Mouse (Mus musculus): Measurements from ENCODE around the gene Ints11. TPM values are rescaled to one million over a fixed set of nuclear protein-coding genes. Genes with fewer than 3 reads are reported as not detected.

Ints11 gene
- polyA plus RNA-seq, 1 experiment from 2014 or later = 27.3 TPM

- WGBS = 88% methylated on average over 7 of the region's 7 CpGs
- Histone ChIP-seq H3K36me3 (peaks cover 36% of the 10 kb centered on the region), H3K9ac (0 out of 2 replicates have a peak overlapping the region, but pooled peaks have one; percentile 28), H3K27me3 (no peaks in the 10 kb centered on the region), H3K4me3 (no peak overlapping the region), H3K4me2 (no peak overlapping the region), H3K4me1 (replicated peaks) (peaks cover 13% of the 10 kb centered on the region), H3K9me3 (replicated peaks) (no peaks in the 10 kb centered on the region), H3K27ac (no peak overlapping the region)
- ATAC-seq (replicated peaks; ENCODE audit: insufficient number of reproducible peaks, insufficient read depth, low FRiP score, low read depth) = no peak
Measured at GRCm38 (mm10) chr4:155871404-155871803, 2.1 kb downstream of the Ints11 start.

GRCm38 (mm10) chr4:155883587-155883986, 14.2 kb downstream of the Ints11 start:
- ATAC-seq (replicated peaks; ENCODE audit: insufficient number of reproducible peaks, insufficient read depth, low FRiP score, low read depth) = peak; percentile 64; the same call in 1 of the 2 replicates
- Histone ChIP-seq H3K36me3 (peaks cover 42% of the 10 kb centered on the region), H3K9me3 (replicated peaks) (no peaks in the 10 kb centered on the region), H3K27me3 (no peaks in the 10 kb centered on the region), H3K4me3 (no peak overlapping the region), H3K4me2 (no peak overlapping the region), H3K9ac (no peak overlapping the region), H3K27ac (peak overlapping the region; percentile 60), H3K4me1 (replicated peaks) (0 out of 2 replicates have a peak, but pooled peaks cover 3% of the 10 kb centered on the region)
- WGBS = 61% methylated on average over 3 of the region's 3 CpGs

- peaks cover 47% of the 10 kb centered on the region for H3K36me3 ChIP-seq
- 87% methylated on average over 5 of the region's 5 CpGs for WGBS
- peaks cover 14% of the 10 kb centered on the region for H3K4me1 ChIP-seq (replicated peaks)
Measured at GRCm38 (mm10) chr4:155886330-155886729, 17.0 kb downstream of the Ints11 start.

GRCm38 (mm10) chr4:155887674-155888073, 18.3 kb downstream of the Ints11 start:
- Histone ChIP-seq H3K4me2 (no peak overlapping the region), H3K9me3 (replicated peaks) (no peaks in the 10 kb centered on the region), H3K27me3 (no peaks in the 10 kb centered on the region), H3K36me3 (peaks cover 47% of the 10 kb centered on the region), H3K9ac (no peak overlapping the region), H3K4me1 (replicated peaks) (peaks cover 16% of the 10 kb centered on the region), H3K27ac (no peak overlapping the region), H3K4me3 (no peak overlapping the region)
- 86% methylated on average over 10 of the region's 10 CpGs for WGBS
- no peak for ATAC-seq (replicated peaks; ENCODE audit: insufficient number of reproducible peaks, insufficient read depth, low FRiP score, low read depth)

More at GRCm38 (mm10) chr4:155886330-155886729, 17.0 kb downstream of the Ints11 start:
- H3K27ac ChIP-seq = no peak overlapping the region
- no peak for ATAC-seq (replicated peaks; ENCODE audit: insufficient number of reproducible peaks, insufficient read depth, low FRiP score, low read depth)
- no peak overlapping the region for H3K9ac ChIP-seq
- no peaks in the 10 kb centered on the region for H3K27me3 ChIP-seq
- H3K9me3 ChIP-seq (replicated peaks) = no peaks in the 10 kb centered on the region
- H3K4me3 ChIP-seq = no peak overlapping the region
- H3K4me2 ChIP-seq = no peak overlapping the region

- H3K27ac ChIP-seq = no peak overlapping the region
- H3K9me3 ChIP-seq (replicated peaks) = no peaks in the 10 kb centered on the region
- H3K4me2 ChIP-seq = no peak overlapping the region
- H3K9ac ChIP-seq = no peak overlapping the region
- H3K4me3 ChIP-seq = no peak overlapping the region
- peaks cover 47% of the 10 kb centered on the region for H3K36me3 ChIP-seq
- 90% methylated on average over 9 of the region's 9 CpGs for WGBS
- H3K4me1 ChIP-seq (replicated peaks) = peaks cover 18% of the 10 kb centered on the region
- ATAC-seq (replicated peaks; ENCODE audit: insufficient number of reproducible peaks, insufficient read depth, low FRiP score, low read depth) = no peak
- no peaks in the 10 kb centered on the region for H3K27me3 ChIP-seq
Measured at GRCm38 (mm10) chr4:155888181-155888580, 18.8 kb downstream of the Ints11 start.

GRCm38 (mm10) chr4:155889316-155889715, 20.0 kb downstream of the Ints11 start:
- Histone ChIP-seq H3K9me3 (replicated peaks) (no peaks in the 10 kb centered on the region), H3K4me1 (replicated peaks) (peaks cover 28% of the 10 kb centered on the region), H3K27ac (no peak overlapping the region), H3K36me3 (peaks cover 47% of the 10 kb centered on the region), H3K4me3 (no peak overlapping the region), H3K4me2 (no peak overlapping the region), H3K9ac (no peak overlapping the region), H3K27me3 (no peaks in the 10 kb centered on the region)
- 81% methylated on average over 5 of the region's 5 CpGs for WGBS
- no peak for ATAC-seq (replicated peaks; ENCODE audit: insufficient number of reproducible peaks, insufficient read depth, low FRiP score, low read depth)

GRCm38 (mm10) chr4:155891011-155891471, 21.7 kb downstream of the Ints11 start:
- H3K4me1 ChIP-seq (replicated peaks) = peaks cover 41% of the 10 kb centered on the region
- WGBS = under 1% methylated on average over 34 of the region's 34 CpGs
- H3K27me3 ChIP-seq = no peaks in the 10 kb centered on the region
- H3K9me3 ChIP-seq (replicated peaks) = no peaks in the 10 kb centered on the region
- H3K9ac ChIP-seq = peak overlapping the region; percentile 93
- no peak for ATAC-seq (replicated peaks; ENCODE audit: insufficient number of reproducible peaks, insufficient read depth, low FRiP score, low read depth)
- H3K36me3 ChIP-seq = peaks cover 35% of the 10 kb centered on the region
- peak overlapping the region; percentile 88 for H3K4me3 ChIP-seq
- peak overlapping the region; percentile 93 for H3K4me2 ChIP-seq
- H3K27ac ChIP-seq = no peak overlapping the region

- ATAC-seq (replicated peaks; ENCODE audit: insufficient number of reproducible peaks, insufficient read depth, low FRiP score, low read depth) = peak; percentile 88
- H3K36me3 ChIP-seq = peaks cover 29% of the 10 kb centered on the region
- under 1% methylated on average over 52 of the region's 52 CpGs for WGBS
- H3K4me2 ChIP-seq = peak within 1 kb of the TSS; percentile 93
- no peaks in the 10 kb centered on the region for H3K9me3 ChIP-seq (replicated peaks)
- H3K4me1 ChIP-seq (replicated peaks) = peaks cover 41% of the 10 kb centered on the region
- peak within 1 kb of the TSS; percentile 88 for H3K4me3 ChIP-seq
- H3K27me3 ChIP-seq = no peaks in the 10 kb centered on the region
- peak within 1 kb of the TSS; percentile 93 for H3K9ac ChIP-seq
- peak within 1 kb of the TSS; percentile 99 for H3K27ac ChIP-seq
Measured at GRCm38 (mm10) chr4:155891551-155892001, 22.2 kb downstream of the Ints11 start, which contains the start of the genes Pusl1 and Acap3. Pusl1 (minus strand) TSS chr4:155891781. Acap3 (plus strand) TSS chr4:155891822.

- H3K27me3 ChIP-seq = no peaks in the 10 kb centered on the region
- H3K4me2 ChIP-seq = peak overlapping the region; percentile 93
- H3K9ac ChIP-seq = peak overlapping the region; percentile 93
- WGBS = under 1% methylated on average over 53 of the region's 56 CpGs
- peak overlapping the region; percentile 88 for H3K4me3 ChIP-seq
- peaks cover 29% of the 10 kb centered on the region for H3K36me3 ChIP-seq
- no peaks in the 10 kb centered on the region for H3K9me3 ChIP-seq (replicated peaks)
- H3K4me1 ChIP-seq (replicated peaks) = peaks cover 41% of the 10 kb centered on the region
- H3K27ac ChIP-seq = peak overlapping the region; percentile 99
- ATAC-seq (replicated peaks; ENCODE audit: insufficient number of reproducible peaks, insufficient read depth, low FRiP score, low read depth) = peak; percentile 89
Measured at GRCm38 (mm10) chr4:155892017-155892416, 22.7 kb downstream of the Ints11 start.

- H3K4me2 ChIP-seq = peak overlapping the region; percentile 93
- no peaks in the 10 kb centered on the region for H3K27me3 ChIP-seq
- H3K9ac ChIP-seq = peak overlapping the region; percentile 93
- H3K9me3 ChIP-seq (replicated peaks) = no peaks in the 10 kb centered on the region
- peak; percentile 15; the same call in 1 of the 2 replicates for ATAC-seq (replicated peaks; ENCODE audit: insufficient number of reproducible peaks, insufficient read depth, low FRiP score, low read depth)
- H3K36me3 ChIP-seq = peaks cover 24% of the 10 kb centered on the region
- H3K27ac ChIP-seq = peak overlapping the region; percentile 99
- H3K4me3 ChIP-seq = peak overlapping the region; percentile 88
- H3K4me1 ChIP-seq (replicated peaks) = peaks cover 41% of the 10 kb centered on the region
- 5% methylated on average over 37 of the region's 37 CpGs for WGBS
Measured at GRCm38 (mm10) chr4:155892438-155893211, 23.3 kb downstream of the Ints11 start.

- Histone ChIP-seq H3K9me3 (replicated peaks) (no peaks in the 10 kb centered on the region), H3K4me1 (replicated peaks) (peaks cover 41% of the 10 kb centered on the region), H3K4me2 (peak overlapping the region; percentile 93), H3K36me3 (peaks cover 18% of the 10 kb centered on the region), H3K27ac (no peak overlapping the region), H3K27me3 (no peaks in the 10 kb centered on the region), H3K4me3 (peak overlapping the region; percentile 88), H3K9ac (0 out of 2 replicates have a peak overlapping the region, but pooled peaks have one; percentile 93)
- WGBS = 69% methylated on average over 8 of the region's 8 CpGs
- no peak for ATAC-seq (replicated peaks; ENCODE audit: insufficient number of reproducible peaks, insufficient read depth, low FRiP score, low read depth)
Measured at GRCm38 (mm10) chr4:155893212-155893690, 23.9 kb downstream of the Ints11 start.
